Mouse (Mus musculus): Measurements from ENCODE around the gene Gm49378. TPM values are rescaled to one million over a fixed set of nuclear protein-coding genes. Genes with fewer than 3 reads are reported as not detected.

The Gm49378 gene
- polyA plus RNA-seq (2012; rRNA removed) = 1.9 and 2.1 TPM in 2 replicates

GRCm38 (mm10) chr14:55637795-55638194 lies at the start of gene Gm49378:
Gene Gm49378 (minus strand): TSS chr14:55637895.
- H3K27ac ChIP-seq (ENCODE audit: control insufficient read depth, insufficient read depth, low read depth, low read length) = no peak within 1 kb of the TSS
- TF ChIP-seq POLR2A (IDR thresholded peaks at IDR 0.05; ENCODE audit: control insufficient read depth, low read depth, low read length) (no peak), CTCF (IDR thresholded peaks at IDR 0.05; ENCODE audit: control insufficient read depth, insufficient read depth, insufficient replicate concordance, low read depth, low read length) (no peak)
- no peaks in the 10 kb centered on the region for H3K27me3 ChIP-seq (ENCODE audit: control insufficient read depth, insufficient read depth, low read length)
- peak within 1 kb of the TSS; percentile 29; the same call in 1 of the 2 replicates for H3K4me3 ChIP-seq (ENCODE audit: control insufficient read depth, low read depth, low read length)
- H3K4me1 ChIP-seq (ENCODE audit: control insufficient read depth, insufficient read depth, low read length) = peaks cover 9% of the 10 kb centered on the region
- peaks cover 5% of the 10 kb centered on the region for H3K36me3 ChIP-seq (ENCODE audit: control insufficient read depth, insufficient read depth, low read length)

- TF ChIP-seq POLR2A (IDR thresholded peaks at IDR 0.05; ENCODE audit: control insufficient read depth, low read depth, low read length) = no peak
- no peaks in the 10 kb centered on the region for H3K27me3 ChIP-seq (ENCODE audit: control insufficient read depth, insufficient read depth, low read length)
- peaks cover 1% of the 10 kb centered on the region; the same call in 1 of the 2 replicates for H3K36me3 ChIP-seq (ENCODE audit: control insufficient read depth, insufficient read depth, low read length)
- peaks cover 4% of the 10 kb centered on the region; the same call in 1 of the 2 replicates for H3K4me1 ChIP-seq (ENCODE audit: control insufficient read depth, insufficient read depth, low read length)
- H3K4me3 ChIP-seq (ENCODE audit: control insufficient read depth, low read depth, low read length) = peak overlapping the region; percentile 97
- peak overlapping the region; percentile 90 for H3K27ac ChIP-seq (ENCODE audit: control insufficient read depth, insufficient read depth, low read depth, low read length)
Measured at GRCm38 (mm10) chr14:55682118-55682493, 44.4 kb upstream of the Gm49378 start.

DNA sequence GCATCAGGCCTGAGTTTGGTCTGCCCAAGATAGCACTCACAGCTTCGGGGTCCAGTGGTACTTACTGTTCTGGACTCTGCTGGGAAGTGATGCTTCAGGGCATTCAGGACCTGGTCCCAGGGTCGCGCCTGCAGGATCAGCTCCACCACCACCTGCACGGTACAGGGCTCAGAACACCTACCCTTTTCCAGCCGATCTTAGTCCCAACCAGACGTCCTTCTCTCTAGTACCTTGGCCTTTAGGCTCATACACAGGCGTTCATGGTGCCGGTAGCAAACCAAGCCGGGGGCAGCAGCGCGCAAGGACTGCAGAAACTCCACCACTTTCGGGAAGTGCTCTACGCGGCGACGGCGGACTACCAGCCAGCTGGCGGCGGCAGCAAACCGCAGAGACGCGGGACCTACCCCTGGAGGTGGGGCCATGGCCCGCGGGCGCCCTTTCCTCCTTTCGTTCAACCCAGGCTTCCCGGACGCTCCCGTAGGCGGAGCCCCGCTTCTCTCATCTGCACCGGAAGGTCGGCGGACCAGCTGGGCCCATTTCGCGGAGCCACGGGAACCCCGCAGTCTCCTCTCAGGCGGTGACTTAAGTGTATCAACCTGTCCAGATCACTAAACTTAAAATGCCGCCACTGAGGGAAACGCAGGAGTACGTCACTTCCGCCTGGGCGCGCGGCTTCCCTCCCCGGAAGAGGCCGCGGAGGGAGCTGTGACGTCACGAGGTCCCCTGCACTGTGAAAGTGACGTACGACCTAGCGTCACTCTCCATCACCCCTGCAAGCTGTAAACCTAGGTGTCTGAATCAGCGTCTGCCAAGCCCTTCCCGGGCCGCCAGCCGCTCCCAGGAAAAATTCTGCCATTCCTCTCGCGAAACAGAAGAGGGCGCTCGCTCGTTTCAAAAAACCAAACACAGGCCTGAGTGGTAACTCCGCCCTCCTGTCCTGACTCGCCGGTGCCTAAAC lies 43.7 kb upstream of the Gm49378 start, which contains the start of gene Tinf2:
Tinf2 (minus strand) TSS at position 661 of the 958 bp plus-strand sequence.
- TF ChIP-seq CTCF (IDR thresholded peaks at IDR 0.05; ENCODE audit: control insufficient read depth, insufficient read depth, insufficient replicate concordance, low read depth, low read length) (peak; percentile 71), POLR2A (IDR thresholded peaks at IDR 0.05; ENCODE audit: control insufficient read depth, low read depth, low read length) (peak; percentile 51; the same call in 1 of the 2 replicates)
- Histone ChIP-seq H3K4me1 (ENCODE audit: control insufficient read depth, insufficient read depth, low read length) (peaks cover 4% of the 10 kb centered on the region; the same call in 1 of the 2 replicates), H3K27me3 (ENCODE audit: control insufficient read depth, insufficient read depth, low read length) (no peaks in the 10 kb centered on the region), H3K36me3 (ENCODE audit: control insufficient read depth, insufficient read depth, low read length) (peaks cover 6% of the 10 kb centered on the region), H3K27ac (ENCODE audit: control insufficient read depth, insufficient read depth, low read depth, low read length) (peak within 1 kb of the TSS; percentile 90), H3K4me3 (ENCODE audit: control insufficient read depth, low read depth, low read length) (peak within 1 kb of the TSS; percentile 97)

GRCm38 (mm10) chr14:55677615-55678014 lies 39.9 kb upstream of the Gm49378 start:
- Histone ChIP-seq H3K27ac (ENCODE audit: control insufficient read depth, insufficient read depth, low read depth, low read length) (no peak overlapping the region), H3K4me3 (ENCODE audit: control insufficient read depth, low read depth, low read length) (no peak overlapping the region), H3K27me3 (ENCODE audit: control insufficient read depth, insufficient read depth, low read length) (no peaks in the 10 kb centered on the region), H3K36me3 (ENCODE audit: control insufficient read depth, insufficient read depth, low read length) (peaks cover 7% of the 10 kb centered on the region), H3K4me1 (ENCODE audit: control insufficient read depth, insufficient read depth, low read length) (peaks cover 4% of the 10 kb centered on the region; the same call in 1 of the 2 replicates)
- no peak for TF ChIP-seq POLR2A (IDR thresholded peaks at IDR 0.05; ENCODE audit: control insufficient read depth, low read depth, low read length)
- TF ChIP-seq CTCF (IDR thresholded peaks at IDR 0.05; ENCODE audit: control insufficient read depth, insufficient read depth, insufficient replicate concordance, low read depth, low read length) = no peak

DNA sequence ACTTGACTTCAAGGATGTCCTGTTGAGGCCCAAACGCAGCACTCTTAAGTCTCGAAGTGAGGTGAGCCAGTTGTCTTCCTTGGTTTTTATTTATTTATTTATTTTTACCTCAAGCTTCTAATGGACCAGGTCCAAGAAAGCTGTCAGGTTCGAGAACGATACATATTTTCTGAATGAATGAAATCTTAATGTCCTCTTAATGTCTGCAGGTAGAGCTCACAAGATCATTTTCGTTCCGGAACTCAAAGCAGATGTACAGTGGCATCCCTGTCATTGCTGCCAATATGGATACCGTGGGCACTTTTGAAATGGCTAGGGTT lies 35.0 kb upstream of the Gm49378 start:
- Histone ChIP-seq H3K4me1 (ENCODE audit: control insufficient read depth, insufficient read depth, low read length) (no peaks in the 10 kb centered on the region; the same call in 1 of the 2 replicates), H3K27ac (ENCODE audit: control insufficient read depth, insufficient read depth, low read depth, low read length) (peak overlapping the region; percentile 93), H3K27me3 (ENCODE audit: control insufficient read depth, insufficient read depth, low read length) (no peaks in the 10 kb centered on the region), H3K36me3 (ENCODE audit: control insufficient read depth, insufficient read depth, low read length) (peaks cover 6% of the 10 kb centered on the region), H3K4me3 (ENCODE audit: control insufficient read depth, low read depth, low read length) (peak overlapping the region; percentile 99; the same call in 1 of the 2 replicates)
- TF ChIP-seq CTCF (IDR thresholded peaks at IDR 0.05; ENCODE audit: control insufficient read depth, insufficient read depth, insufficient replicate concordance, low read depth, low read length) (no peak), POLR2A (IDR thresholded peaks at IDR 0.05; ENCODE audit: control insufficient read depth, low read depth, low read length) (no peak)

GRCm38 (mm10) chr14:55671833-55672740 lies 34.4 kb upstream of the Gm49378 start, which contains the start of the genes Gmpr2 and Nedd8:
Gene Gmpr2 (plus strand): TSS chr14:55671941.
Gene Nedd8 (minus strand): TSS chr14:55672124.
- H3K4me1 ChIP-seq (ENCODE audit: control insufficient read depth, insufficient read depth, low read length) = no peaks in the 10 kb centered on the region; the same call in 1 of the 2 replicates
- peak within 1 kb of the TSS; percentile 100 for H3K27ac ChIP-seq (ENCODE audit: control insufficient read depth, insufficient read depth, low read depth, low read length)
- TF ChIP-seq POLR2A (IDR thresholded peaks at IDR 0.05; ENCODE audit: control insufficient read depth, low read depth, low read length) (peak; percentile 75), CTCF (IDR thresholded peaks at IDR 0.05; ENCODE audit: control insufficient read depth, insufficient read depth, insufficient replicate concordance, low read depth, low read length) (no peak)
- H3K27me3 ChIP-seq (ENCODE audit: control insufficient read depth, insufficient read depth, low read length) = no peaks in the 10 kb centered on the region
- peak within 1 kb of the TSS; percentile 99 for H3K4me3 ChIP-seq (ENCODE audit: control insufficient read depth, low read depth, low read length)
- peaks cover 6% of the 10 kb centered on the region for H3K36me3 ChIP-seq (ENCODE audit: control insufficient read depth, insufficient read depth, low read length)

All from testis, adult 2 months (tissue).